Mouse (Mus musculus): ENCODE measurements at regions not wholly inside any gene's neighbourhood (a gene's known extent, or its start where the extent isn't known, plus 50 kb on each side); places are given as distances from the start of the nearest gene placed in this dataset.

GRCm38 (mm10) chr3:60412206-60412605 is 60.4 kb upstream of the Mbnl1 start:
- DNase-seq (ENCODE audit: low spot score), result no peak

- no peak for DNase-seq (ENCODE audit: low spot score)
Measured at GRCm38 (mm10) chr3:60413749-60414148, 58.9 kb upstream of the Mbnl1 start.

- DNase-seq (ENCODE audit: low spot score), result no peak
Measured at GRCm38 (mm10) chr3:60417001-60417400, 55.6 kb upstream of the Mbnl1 start.

DNA sequence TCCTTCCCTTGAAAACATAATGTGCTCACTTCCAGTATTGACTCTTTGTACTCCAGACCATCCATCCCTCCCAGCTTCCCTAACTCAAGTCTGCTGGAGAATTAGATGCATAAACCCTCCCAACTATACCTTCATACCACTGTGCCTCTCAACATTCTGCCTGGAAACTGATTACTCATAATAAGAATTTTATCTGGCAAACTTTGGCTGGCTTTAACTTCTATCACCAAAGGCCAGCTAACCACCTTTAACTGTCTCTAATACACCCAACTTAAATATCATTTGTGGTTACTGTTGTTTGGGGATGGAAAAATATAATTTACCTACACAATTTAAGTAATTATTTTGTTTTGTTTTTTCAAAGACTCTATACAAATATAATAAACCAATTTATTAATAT is 54.0 kb upstream of the Mbnl1 start:
- DNase-seq (ENCODE audit: low spot score), result no peak

- no peak for DNase-seq (ENCODE audit: low spot score)
Measured at GRCm38 (mm10) chr3:60419216-60419615, 53.4 kb upstream of the Mbnl1 start.

Data from ovary, postnatal 10 days (tissue).